Mouse (Mus musculus) spleen, postnatal 4 days (tissue): ENCODE results near the gene P4ha1.
A peak's percentile ranks its signal among the peaks of the same experiment; 100 is the strongest.
"Not testable (repeated sequence)": the region's sequence is repeated elsewhere in the genome, so short reads cannot be mapped to it uniquely, and the experiment has no call there.

Experiments
- DNase-seq, 2 experiments: peaks; one replicate each; pipeline ENCODE4 v3.0.0; 2022; ENCODE audit warnings: low spot score in 2 of 2

P4ha1 gene

GRCm38 (mm10) chr10:59323100-59323487 lies at the start of gene P4ha1:
Gene P4ha1, plus strand, starts transcription at chr10:59323296.
- peak; percentile 95 to 96 for DNase-seq

DNA sequence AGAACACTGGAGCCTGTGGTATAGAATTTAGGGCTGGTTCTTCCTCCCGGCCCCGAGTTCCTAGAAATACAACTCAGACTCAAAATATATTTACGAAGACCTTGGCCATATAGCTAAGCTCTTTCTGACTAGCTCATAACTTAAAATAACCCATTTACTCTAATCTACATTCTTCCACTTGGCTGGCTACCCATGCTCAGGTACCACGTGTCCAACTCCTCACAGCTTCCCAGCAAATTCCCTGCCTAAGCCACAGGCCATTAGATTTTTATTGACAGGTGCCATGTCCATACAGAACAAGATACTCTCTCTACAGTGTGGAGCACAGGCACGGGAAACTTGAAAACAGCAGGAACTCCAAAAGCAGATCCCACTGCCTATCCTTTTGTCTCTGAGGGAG lies 47.4 kb upstream of the P4ha1 start:
- no peak for DNase-seq

- DNase-seq, result no peak
Observed at GRCm38 (mm10) chr10:59277116-59277515, 46.0 kb upstream of the P4ha1 start.

GRCm38 (mm10) chr10:59277729-59278475 lies 45.2 kb upstream of the P4ha1 start:
- no peak for DNase-seq

DNA sequence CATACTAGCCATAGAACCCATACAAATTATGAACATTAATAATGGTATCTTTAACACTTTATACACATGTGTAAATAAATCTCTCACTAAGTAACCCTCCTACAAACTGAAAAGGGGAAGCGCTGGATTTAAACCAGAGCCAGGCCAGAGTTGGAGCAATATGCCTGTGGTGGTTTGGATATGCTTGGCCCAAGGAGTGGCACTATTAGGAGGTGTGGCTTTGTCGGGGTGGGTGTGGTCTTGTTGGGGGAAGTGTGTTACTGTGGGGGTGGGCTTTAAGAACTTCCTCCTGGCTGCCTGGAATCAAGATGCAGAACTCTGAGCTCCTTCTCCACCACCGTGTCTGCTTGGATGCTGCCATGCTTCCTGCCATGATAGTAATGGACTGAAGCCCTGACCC lies 39.9 kb upstream of the P4ha1 start:
- DNase-seq, result no peak

DNA sequence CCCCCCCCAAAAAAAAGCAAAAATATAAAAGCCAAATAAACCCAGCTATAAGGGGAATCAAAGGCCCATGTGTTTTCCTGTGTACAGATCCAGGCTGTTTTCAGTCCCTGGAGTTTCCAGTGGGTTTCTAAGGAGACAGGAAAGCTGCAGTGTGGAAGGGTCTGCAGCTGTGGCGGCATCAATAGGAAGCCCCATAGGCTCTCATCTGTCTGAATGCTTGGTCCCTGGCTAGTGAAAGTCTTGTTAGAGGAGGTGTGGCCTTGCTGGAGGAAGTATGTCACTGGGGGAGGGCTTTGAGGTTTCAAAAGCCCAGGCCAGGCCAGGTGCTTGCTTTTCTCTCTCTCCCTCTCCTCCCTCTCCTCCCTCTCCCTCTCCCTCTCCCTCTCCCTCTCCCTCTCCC lies 39.3 kb upstream of the P4ha1 start:
- DNase-seq, result no peak

DNA sequence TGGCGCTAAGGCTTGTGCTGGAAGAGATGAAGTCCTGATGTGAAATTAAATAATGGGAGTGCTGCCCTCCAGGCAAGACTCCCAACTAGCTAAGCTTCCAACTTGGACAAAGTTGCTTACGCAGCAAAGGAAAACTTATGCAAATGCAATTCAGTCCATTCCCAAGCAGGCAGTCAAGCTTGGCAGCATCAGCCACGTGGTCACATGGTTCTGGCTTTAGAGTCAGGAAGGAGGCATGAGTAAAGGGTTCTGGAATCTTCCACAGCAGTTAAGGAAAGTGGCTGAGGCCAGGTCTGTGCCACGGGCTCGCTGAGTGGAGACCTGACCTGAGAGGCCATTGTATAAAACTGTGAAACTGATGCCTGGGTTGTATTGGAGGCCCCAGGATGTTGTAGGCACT lies 37.6 kb upstream of the P4ha1 start:
- no peak for DNase-seq

GRCm38 (mm10) chr10:59287251-59287650 lies 35.8 kb upstream of the P4ha1 start:
- no peak for DNase-seq

DNA sequence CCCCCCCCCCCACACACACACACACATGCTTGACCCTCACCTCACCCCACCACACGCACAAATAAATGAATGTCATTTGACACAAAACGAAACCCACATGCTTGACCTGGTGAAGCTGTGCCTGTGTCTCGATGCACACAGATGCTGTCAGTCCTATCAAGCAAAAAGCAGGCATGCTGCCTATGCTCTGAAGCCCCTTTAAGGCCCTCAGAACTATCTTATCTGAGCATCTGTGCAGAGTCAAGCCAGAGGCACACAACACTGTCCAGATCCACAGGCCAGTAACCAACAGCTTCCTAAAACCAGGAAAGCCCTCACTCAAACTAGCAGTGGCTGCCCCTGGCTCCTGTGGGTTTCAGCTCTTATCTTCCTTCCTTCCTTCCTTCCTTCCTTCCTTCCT lies 35.4 kb upstream of the P4ha1 start:
- no peak for DNase-seq

- no peak for DNase-seq
Observed at GRCm38 (mm10) chr10:59289062-59289461, 34.0 kb upstream of the P4ha1 start.

DNA sequence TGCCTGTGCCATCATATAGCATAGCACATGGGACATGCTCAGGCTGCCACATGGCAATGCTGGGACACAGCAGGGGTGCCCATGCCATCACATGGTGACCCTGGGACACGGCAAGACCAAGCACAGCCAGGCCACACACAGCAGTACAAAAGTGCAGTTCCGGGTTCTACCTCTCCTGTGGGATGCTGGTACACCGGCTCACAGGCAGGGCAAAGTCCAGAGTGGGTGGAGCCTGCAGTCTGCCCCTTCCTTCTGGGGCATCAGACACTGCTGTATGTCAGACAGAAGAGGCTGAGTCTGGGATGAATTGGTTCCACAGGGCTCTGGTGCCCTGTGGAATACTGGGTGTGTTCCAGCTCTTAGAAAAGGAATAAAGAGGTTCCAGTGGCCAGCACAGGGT lies 31.6 kb upstream of the P4ha1 start:
- no peak for DNase-seq

GRCm38 (mm10) chr10:59292079-59292478 lies 31.0 kb upstream of the P4ha1 start:
- no peak for DNase-seq

- DNase-seq, result peak; percentile 57 to 81
Observed at GRCm38 (mm10) chr10:59292558-59292957, 30.5 kb upstream of the P4ha1 start.

DNA sequence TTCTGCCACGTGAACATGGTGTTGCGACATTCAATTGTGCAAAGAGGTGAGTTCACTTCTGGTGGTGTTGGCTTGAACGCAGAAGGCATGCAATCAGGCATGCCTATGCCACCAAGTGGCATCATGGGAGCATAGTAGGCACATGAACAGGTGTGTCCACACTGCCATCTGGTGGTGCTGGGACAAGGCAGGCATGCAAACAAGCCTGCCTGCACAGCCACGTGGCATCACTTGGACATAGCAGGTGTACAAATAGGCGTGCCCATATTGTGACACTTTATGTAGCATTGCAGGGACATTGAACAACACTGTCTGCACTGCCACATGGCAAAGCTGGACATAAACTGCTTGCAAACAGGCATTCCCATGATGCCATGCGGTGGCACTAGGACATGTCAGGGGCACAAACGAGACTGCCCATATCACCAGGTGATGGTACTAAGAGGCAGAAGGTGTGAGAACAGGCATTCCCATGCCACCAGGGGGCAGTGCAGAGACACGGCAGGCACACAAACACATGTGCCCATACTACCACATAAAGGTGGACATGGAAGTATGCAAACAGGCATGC lies 27.8 kb upstream of the P4ha1 start:
- peak; percentile 67 to 88 for DNase-seq

DNA sequence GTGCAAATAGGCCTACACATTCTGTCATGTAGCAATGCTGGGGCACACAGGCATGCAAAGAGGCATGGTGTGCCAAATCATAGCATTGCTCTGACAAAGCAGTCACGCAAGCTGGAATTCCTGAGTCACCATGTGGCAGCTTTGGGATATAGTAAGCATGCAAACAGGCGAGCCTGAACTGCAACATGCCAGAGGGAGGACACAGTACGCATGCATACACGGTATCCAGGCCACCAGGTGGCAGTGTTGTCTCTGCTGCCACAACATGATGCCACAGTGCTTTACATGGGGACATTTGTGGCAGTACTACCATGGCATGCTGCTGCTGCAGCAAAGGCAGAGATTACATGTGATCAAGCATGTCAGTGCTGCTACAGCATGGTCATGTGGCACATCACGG lies 26.8 kb upstream of the P4ha1 start:
- DNase-seq, result peak; percentile 73 to 89

GRCm38 (mm10) chr10:59302671-59303070 lies 20.4 kb upstream of the P4ha1 start:
- DNase-seq, result not testable (repeated sequence)

DNA sequence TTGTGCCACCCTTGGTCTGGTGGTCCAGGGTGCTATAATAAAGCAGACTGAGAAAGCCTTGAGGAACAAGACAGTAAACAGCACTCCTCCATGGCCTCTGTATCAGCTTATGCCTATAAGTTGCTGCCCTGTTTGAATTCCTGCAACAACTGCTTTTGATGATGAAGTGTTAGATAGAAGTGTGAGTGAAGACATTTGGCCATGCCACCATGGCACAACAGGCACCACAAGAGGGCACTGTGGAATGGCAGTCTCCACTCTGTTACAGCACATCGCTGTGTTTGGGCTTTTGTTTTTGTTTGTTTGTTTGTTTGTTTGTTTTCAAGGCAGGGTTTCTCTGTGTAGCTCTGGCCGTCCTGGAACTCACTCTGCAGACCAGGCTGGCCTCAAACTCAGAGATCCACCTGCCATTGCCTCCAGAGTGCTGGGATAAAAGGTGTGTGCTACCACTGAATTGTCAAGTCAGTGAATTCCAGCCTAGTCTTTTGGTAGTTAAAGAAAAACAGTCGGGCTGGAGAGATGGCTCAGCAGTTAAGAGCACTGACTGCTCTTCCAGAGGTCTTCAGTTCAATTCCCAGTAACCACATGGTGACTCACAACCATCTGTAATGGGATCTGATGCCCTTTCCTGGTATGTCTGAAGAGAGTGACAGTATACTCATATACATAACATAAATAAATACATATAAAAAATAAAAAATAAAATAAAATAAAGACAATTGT lies 13.9 kb upstream of the P4ha1 start:
- no peak for DNase-seq

DNA sequence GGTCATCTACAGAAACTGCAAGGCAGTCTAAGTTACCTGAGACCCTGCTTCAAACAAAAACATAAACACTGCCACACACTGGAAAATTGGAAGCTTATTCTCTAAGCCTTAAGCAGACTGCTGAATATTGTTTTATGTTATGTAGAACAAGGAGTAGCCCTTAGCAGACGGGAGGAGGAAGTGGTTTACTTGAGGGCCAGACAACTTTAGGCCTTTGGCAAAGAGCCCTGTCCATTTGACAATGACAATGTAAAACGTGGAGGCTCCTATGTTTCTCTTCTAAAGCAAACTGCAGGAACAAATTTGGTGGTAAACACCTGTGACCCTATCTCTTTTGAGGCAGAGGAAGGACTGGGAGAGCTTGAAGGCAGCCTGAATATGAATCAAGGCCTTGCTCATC lies 13.0 kb upstream of the P4ha1 start:
- DNase-seq, result no peak

- DNase-seq, result no peak
Observed at GRCm38 (mm10) chr10:59310691-59311457, 12.2 kb upstream of the P4ha1 start.

DNA sequence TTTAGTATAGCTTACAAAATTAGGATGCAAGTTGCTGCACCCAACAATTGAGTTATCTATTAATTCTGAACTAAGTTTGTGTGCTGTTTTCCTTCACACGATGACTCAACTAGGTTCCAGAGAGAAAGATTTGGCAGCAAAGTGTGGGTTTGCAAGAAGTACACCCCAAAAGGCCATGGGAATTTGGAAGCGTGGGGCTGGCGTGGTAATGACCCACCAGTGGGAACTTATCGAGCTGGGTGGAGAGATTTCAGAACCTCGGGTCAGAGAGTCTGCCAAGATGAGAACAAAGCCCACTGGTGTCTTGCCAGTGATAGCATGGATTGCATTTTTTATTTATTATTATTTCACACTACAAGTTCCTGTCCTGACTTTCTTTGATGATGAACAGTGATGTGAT lies 11.2 kb upstream of the P4ha1 start:
- no peak for DNase-seq

DNA sequence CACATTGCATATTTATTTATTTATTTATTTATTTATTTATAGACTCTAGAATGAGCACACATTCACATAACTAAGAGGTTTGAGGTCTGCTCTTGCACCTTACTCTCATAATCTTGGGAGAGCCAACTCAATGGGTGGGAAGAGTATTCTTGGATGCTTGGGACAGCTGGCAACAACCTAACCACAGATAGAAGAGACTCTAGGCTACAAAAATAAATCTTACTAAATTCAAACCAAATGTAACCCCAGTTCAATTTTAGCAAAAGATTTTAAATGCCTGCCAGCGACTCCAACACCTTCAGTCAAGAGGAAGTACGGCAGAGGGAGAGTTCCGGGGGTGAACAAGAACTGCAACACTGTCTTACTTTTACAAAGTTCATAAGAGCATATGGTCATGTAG lies 2.0 kb upstream of the P4ha1 start:
- no peak for DNase-seq

DNA sequence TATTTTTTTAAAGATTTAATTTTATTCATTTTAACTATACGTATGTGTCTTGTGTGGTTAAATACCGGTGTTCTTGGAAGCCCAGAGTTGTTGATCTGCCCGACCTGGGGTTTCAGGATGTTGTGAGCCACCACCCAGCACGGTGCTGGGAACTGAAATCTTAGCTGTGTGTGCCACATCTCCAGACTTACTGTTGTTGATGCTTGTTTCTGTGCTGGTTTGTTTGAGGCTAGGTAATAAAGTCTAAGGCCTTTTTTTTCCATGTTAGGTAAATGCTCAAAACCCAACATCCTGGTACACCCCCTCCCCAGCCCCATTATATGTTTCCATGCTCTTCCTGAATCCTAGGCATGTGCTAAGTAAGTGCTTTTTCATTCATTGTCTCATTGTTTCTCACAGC lies 825 bp upstream of the P4ha1 start:
- no peak for DNase-seq
